Mouse (Mus musculus) urinary bladder, postnatal 36 days (tissue): ENCODE measurements around the gene Actr5.
A peak's percentile ranks its signal among the peaks of the same experiment; 100 is the strongest.

Experiments used
- DNase-seq, 2 experiments: peaks; one replicate each; pipeline ENCODE4 v3.0.0; 2022; ENCODE audit warnings: low spot score in 2 of 2, mixed read lengths in 1 of 2

Actr5 gene

DNA sequence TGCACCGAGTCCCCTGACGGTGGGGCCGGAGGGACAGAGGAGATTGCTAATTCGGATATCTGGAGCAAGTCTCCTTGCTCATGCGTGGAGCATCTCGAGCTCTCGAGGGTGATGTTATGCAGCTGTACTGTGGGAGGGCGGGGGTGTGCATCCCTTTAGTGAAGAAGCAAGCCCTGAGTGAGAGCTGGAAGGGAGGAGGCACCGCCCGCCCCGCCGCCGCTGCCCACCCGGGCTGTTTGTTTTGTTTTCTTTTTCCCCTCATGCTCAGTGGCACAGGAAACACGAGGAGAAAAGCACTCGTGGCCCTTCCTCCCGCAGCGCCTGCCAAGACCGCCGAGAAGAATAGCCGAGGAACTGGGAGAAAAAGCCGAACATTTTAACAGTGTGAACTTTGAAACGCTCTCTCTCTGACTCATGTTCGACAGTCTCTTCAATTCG lies 63.1 kb downstream of the Actr5 start:
- DNase-seq: peak; percentile 14 to 44
